Mouse (Mus musculus) kidney, embryonic 14.5 days (tissue): ENCODE results near the gene Bmpr1a. TPM values are rescaled to one million over a fixed set of nuclear protein-coding genes. Genes with fewer than 3 reads are reported as not detected.
"Not testable (repeated sequence)": the region's sequence is repeated elsewhere in the genome, so short reads cannot be mapped to it uniquely, and the experiment has no call there.

Experiments
- ATAC-seq: fragments of 200-750 bp; cut with Nextera tagmentation; 2 replicates; pipeline ENCODE4 v1.8.0; 2017; ENCODE audit warnings: moderate number of reproducible peaks, mild to moderate bottlenecking, moderate TSS enrichment, moderate library complexity; ENCODE audit not compliant: low FRiP score, low TSS enrichment
- H3K27ac ChIP-seq: fragments of 300-500 bp; sonication (generic); 2 replicates; pipeline ENCODE4 v1.5.1; 2014; ENCODE audit warnings: low read depth, mild to moderate bottlenecking, low read length, moderate library complexity, mixed read lengths
- H3K27me3 ChIP-seq: fragments of 300-500 bp; sonication (generic); 2 replicates; pipeline ENCODE4 v1.6.1; 2014; ENCODE audit warnings: mild to moderate bottlenecking, low read length; ENCODE audit not compliant: control insufficient read depth, insufficient read depth
- H3K36me3 ChIP-seq: fragments of 300-500 bp; sonication (generic); 2 replicates; pipeline ENCODE4 v1.6.1; 2014; ENCODE audit warnings: low read length, mixed read lengths; ENCODE audit not compliant: control insufficient read depth, insufficient read depth
- H3K4me1 ChIP-seq: fragments of 300-500 bp; sonication (generic); 2 replicates; pipeline ENCODE4 v1.6.1; 2014; ENCODE audit warnings: low read length, mixed read lengths; ENCODE audit not compliant: control insufficient read depth, insufficient read depth
- H3K4me2 ChIP-seq: fragments of 300-500 bp; sonication (generic); replicated peaks from 2 replicates; pipeline ENCODE4 v1.6.1; 2014; ENCODE audit warnings: low read depth, mild to moderate bottlenecking, low read length
- H3K4me3 ChIP-seq: fragments of 300-500 bp; sonication (generic); 2 replicates; pipeline ENCODE4 v1.5.1; 2014; ENCODE audit warnings: mild to moderate bottlenecking, low read length
- H3K9ac ChIP-seq: fragments of 300-500 bp; sonication (generic); 2 replicates; pipeline ENCODE4 v1.6.1; 2014; ENCODE audit warnings: low read depth, mild to moderate bottlenecking, low read length, moderate library complexity
- H3K9me3 ChIP-seq: fragments of 300-500 bp; sonication (generic); 2 replicates; pipeline ENCODE4 v1.6.1; 2016; ENCODE audit warnings: low read length; ENCODE audit not compliant: control insufficient read depth
- WGBS: fragments of 180-500 bp; shearing (Covaris S2); extraction: QIAGEN DNeasy Blood & Tissue Kit; methylation state at CpG from one replicate; pipeline ENCODE4 v1.1.7; 2014; 5-methylcytosine and 5-hydroxymethylcytosine counted together
- polyA plus RNA-seq: library from polyadenylated mRNA; unstranded; fragments of >200 nt; fragmentation: Nextera tagmentation; extraction: Ambion mirVana; gene quantifications from 2 replicates; pipeline ENCODE4 v1.2.1, GENCODE M21; 2014

Gene Bmpr1a
- polyA plus RNA-seq, 1 experiment from 2014 or later = 65.8 TPM

DNA sequence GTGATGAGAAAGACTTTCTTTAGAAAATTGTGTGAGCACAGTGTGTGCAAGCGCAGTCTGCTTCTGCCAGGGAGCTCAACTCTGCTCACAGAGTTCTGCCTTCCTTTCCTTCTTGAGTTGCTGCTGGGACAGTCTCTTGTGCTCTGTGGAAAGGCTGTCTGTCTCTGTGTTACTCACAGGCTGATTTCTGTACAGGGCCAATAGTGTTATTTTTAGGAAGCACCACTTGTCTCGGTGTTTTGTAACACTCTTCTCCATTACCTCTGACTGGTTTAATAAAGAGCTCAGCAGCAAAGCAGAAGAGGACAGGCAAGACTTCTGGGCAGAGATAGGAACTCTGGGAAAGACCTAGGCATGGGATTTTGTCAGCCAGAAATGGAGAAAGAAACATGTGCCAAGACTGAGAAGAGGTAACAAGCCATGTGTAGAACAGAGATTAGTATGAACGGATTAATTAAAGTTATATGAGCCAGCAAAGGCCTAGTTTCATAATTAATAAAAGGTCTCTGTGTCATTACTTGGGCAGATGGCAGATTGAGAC is 62.5 kb downstream of the Bmpr1a start:
- ATAC-seq = no peak
- WGBS = 91% methylated on average over 3 of the region's 3 CpGs
- no peak overlapping the region for H3K4me3 ChIP-seq
- H3K4me1 ChIP-seq = no peaks in the 10 kb centered on the region
- H3K27me3 ChIP-seq = no peaks in the 10 kb centered on the region
- no peak overlapping the region for H3K4me2 ChIP-seq
- peaks cover 44% of the 10 kb centered on the region for H3K36me3 ChIP-seq
- H3K9me3 ChIP-seq = no peaks in the 10 kb centered on the region
- H3K9ac ChIP-seq = no peak overlapping the region
- H3K27ac ChIP-seq = no peak overlapping the region

DNA sequence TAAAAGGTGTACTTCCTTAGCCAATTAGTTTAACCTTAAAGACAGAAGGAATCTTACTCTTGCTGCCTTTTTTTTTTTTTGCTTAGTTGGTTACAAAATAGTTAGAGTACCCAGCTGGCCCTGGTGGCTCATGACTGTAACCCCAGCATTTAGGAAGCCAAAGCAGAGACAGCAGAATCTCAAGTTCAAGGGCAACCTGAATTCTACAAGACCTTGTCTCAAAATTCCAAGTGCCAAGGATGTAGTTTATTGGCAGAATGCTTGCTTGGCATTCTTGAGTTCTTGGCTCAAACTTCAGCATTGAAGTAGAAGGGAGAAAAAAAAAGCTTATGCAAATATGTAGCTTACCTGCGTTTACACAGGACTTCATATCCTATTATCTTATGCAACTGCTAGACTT is 74.1 kb downstream of the Bmpr1a start:
- WGBS = 92% methylated on average over 1 of the region's 1 CpGs
- H3K9ac ChIP-seq = no peak overlapping the region
- H3K27ac ChIP-seq = no peak overlapping the region
- H3K4me1 ChIP-seq = no peaks in the 10 kb centered on the region
- peaks cover 59% of the 10 kb centered on the region for H3K36me3 ChIP-seq
- H3K27me3 ChIP-seq = no peaks in the 10 kb centered on the region
- no peak for ATAC-seq
- no peaks in the 10 kb centered on the region for H3K9me3 ChIP-seq
- no peak overlapping the region for H3K4me3 ChIP-seq
- H3K4me2 ChIP-seq = no peak overlapping the region

DNA sequence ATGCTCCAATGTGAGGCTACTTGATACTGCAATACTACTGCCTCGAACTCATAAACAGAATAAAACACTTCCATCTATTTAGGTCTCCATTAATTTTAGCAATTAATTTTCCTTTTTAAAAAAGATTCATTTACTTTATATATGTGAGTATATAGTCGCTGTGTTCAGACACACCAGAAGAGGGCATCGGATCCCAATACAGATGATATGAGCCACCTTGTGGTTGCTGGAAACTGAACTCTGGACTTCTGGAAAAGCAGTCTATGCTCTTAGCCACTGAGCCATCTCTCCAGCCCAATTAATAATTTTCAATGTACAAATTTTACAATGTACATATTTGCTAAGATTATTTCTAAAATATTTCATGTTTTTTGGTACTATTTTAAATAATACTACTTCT is 74.9 kb downstream of the Bmpr1a start:
- ATAC-seq = no peak
- Histone ChIP-seq H3K9me3 (no peaks in the 10 kb centered on the region), H3K27ac (no peak overlapping the region), H3K4me2 (no peak overlapping the region), H3K4me1 (no peaks in the 10 kb centered on the region), H3K4me3 (no peak overlapping the region), H3K9ac (no peak overlapping the region), H3K27me3 (no peaks in the 10 kb centered on the region), H3K36me3 (peaks cover 66% of the 10 kb centered on the region)
- WGBS = 92% methylated on average over 3 of the region's 3 CpGs

DNA sequence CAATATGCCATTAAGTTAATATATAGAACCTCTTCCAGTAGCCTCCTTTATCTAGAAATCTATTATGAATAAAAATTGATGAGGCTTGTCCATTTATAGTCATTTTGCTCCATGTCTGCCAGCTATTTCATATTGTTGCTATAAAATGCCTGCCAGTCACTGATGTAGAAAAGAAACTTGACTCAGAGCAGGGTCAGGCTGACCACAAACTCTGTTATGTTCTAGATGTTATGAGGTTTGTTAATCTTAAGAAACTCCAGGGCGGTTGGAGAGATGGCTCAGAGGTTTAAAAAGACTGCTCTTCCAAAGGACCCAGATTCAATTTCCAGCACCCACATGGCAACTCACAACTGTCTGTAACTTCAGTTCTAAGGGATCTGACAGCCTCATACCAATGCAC is 82.1 kb downstream of the Bmpr1a start:
- Histone ChIP-seq H3K4me2 (no peak overlapping the region), H3K9me3 (no peaks in the 10 kb centered on the region), H3K4me1 (no peaks in the 10 kb centered on the region), H3K27me3 (no peaks in the 10 kb centered on the region), H3K27ac (no peak overlapping the region), H3K36me3 (peaks cover 73% of the 10 kb centered on the region), H3K4me3 (no peak overlapping the region), H3K9ac (no peak overlapping the region)
- 88% methylated on average over 1 of the region's 1 CpGs for WGBS
- ATAC-seq = no peak

DNA sequence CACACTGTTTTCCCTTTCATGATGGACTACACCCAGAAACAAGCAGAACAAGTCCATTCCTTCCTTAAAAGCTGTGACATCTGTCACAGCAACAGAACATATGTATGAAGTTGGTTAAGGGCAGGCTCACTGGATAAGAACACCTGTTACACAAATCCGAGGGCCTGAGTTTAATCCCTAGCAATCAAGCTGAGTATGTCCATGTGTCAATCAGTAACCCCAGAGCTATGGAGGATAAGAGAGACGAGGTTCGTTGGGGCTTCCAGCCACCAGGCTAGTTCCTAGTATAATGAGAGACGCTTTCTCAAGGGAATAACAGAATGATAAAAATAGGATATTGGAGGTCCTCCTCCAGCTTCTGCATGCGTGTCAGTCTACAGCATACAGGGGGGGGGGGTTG is 85.6 kb downstream of the Bmpr1a start:
- H3K9me3 ChIP-seq = no peaks in the 10 kb centered on the region
- no peak overlapping the region for H3K4me3 ChIP-seq
- no peak overlapping the region for H3K4me2 ChIP-seq
- no peak overlapping the region for H3K9ac ChIP-seq
- H3K36me3 ChIP-seq = peaks cover 70% of the 10 kb centered on the region
- H3K27me3 ChIP-seq = no peaks in the 10 kb centered on the region
- no peak overlapping the region for H3K27ac ChIP-seq
- no peaks in the 10 kb centered on the region for H3K4me1 ChIP-seq
- no peak for ATAC-seq
- 91% methylated on average over 5 of the region's 5 CpGs for WGBS

DNA sequence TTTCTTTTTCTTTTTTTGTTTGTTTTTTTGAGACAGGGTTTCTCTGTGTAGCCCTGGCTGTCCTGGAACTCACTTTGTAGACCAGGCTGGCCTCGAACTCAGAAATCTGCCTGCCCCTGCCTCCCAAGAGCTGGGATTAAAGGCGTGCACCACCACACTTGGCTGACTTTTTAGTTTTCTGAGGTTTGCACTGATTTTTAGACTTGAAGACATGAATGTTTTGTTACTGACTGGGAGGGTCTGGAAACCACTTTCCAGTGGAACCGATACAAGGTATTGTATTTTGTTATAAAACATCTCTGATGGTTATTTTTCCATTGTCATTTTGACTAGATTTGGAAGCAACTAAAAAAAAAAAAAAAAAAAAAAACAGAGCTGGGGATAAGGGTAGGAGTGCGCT is 86.2 kb downstream of the Bmpr1a start:
- H3K27me3 ChIP-seq, H3K9ac ChIP-seq, ATAC-seq, H3K4me1 ChIP-seq, H3K4me3 ChIP-seq, H3K4me2 ChIP-seq, H3K27ac ChIP-seq, H3K9me3 ChIP-seq: not testable (repeated sequence)
- H3K36me3 ChIP-seq = peaks cover 71% of the 10 kb centered on the region
- 94% methylated on average over 4 of the region's 4 CpGs for WGBS

DNA sequence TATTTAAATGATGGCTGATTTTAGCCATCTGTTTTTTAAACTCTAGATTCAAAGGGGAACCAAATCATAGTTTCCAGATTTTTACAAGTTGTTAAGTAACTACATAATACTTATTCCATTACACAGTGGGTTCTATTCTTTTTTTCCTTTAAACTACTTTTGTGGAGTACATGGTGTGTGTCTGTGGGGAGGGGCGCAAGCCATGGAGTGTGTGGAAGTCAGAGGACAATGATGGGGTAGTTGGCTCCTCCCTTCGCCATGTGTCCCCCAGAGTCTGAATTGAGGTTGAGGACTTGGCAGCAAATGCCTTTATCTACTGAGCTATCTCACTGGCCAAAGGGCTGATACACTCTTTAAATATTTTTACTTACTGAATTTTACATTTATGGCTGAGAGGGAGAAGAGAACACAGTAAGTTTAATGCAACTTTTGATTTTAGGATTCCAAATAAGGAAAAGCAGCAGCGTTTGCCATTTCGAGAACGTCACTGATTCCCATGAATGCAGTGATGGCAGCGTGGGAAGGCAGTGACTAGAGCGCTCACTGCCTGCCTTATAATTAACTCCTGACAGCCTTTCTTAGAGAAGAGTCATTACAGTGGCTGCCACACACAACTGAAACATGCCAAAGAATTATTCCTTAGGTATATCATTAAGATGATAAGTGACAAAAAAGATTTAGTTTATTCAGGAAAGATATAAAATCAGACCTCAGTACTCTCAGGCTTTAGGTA is 90.8 kb downstream of the Bmpr1a start:
- Histone ChIP-seq H3K4me2 (no peak overlapping the region), H3K9me3 (no peaks in the 10 kb centered on the region), H3K27ac (no peak overlapping the region), H3K27me3 (no peaks in the 10 kb centered on the region), H3K4me1 (no peaks in the 10 kb centered on the region), H3K36me3 (peaks cover 73% of the 10 kb centered on the region), H3K4me3 (no peak overlapping the region), H3K9ac (no peak overlapping the region)
- WGBS = 91% methylated on average over 7 of the region's 7 CpGs
- no peak for ATAC-seq

DNA sequence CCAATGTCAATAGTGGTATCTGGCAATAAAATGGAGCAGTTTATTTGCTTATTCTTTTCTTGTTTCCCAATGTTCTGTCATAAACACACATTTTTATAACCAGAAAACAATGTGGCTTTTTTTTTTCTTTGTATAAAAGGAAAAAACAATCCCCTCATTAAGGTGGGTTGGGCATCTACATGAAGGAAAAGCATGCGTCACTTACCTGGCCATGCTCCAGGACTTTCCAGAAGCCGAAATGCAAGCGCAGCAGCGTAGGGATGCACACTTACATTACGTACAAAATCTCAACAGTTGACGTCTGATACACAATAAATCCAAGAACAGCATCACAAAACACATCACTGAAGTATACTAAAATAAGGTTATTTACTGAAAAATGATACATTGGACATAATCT is 92.4 kb downstream of the Bmpr1a start:
- ATAC-seq = no peak
- WGBS = 97% methylated on average over 6 of the region's 6 CpGs
- no peaks in the 10 kb centered on the region for H3K9me3 ChIP-seq
- H3K4me3 ChIP-seq = no peak overlapping the region
- H3K4me1 ChIP-seq = no peaks in the 10 kb centered on the region
- H3K4me2 ChIP-seq = no peak overlapping the region
- H3K27ac ChIP-seq = no peak overlapping the region
- H3K27me3 ChIP-seq = no peaks in the 10 kb centered on the region
- peaks cover 73% of the 10 kb centered on the region for H3K36me3 ChIP-seq
- no peak overlapping the region for H3K9ac ChIP-seq

DNA sequence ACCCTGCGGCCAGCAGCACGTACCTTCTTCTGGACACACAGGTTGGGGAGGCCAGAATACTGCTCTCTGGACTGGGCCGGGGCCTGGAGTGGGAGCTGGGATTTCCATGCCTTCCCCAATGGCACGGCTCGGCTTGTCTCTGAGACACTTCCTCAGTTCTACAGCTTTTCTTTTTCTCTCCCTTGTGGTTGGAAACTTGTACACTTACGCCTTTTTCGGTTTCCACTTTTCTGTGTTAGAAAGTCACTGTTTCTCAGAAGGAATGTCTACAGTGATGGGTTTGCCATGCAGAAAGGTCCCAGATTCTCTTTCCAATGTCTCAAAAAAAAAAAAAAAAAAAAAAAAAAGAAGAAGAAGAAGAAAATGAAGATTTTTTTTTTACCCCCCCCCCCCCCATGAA is 99.7 kb downstream of the Bmpr1a start:
- H3K36me3 ChIP-seq = peaks cover 51% of the 10 kb centered on the region
- no peaks in the 10 kb centered on the region for H3K9me3 ChIP-seq
- no peak overlapping the region for H3K4me2 ChIP-seq
- H3K27ac ChIP-seq = no peak overlapping the region
- ATAC-seq = no peak
- H3K4me3 ChIP-seq = no peak overlapping the region
- no peaks in the 10 kb centered on the region for H3K4me1 ChIP-seq
- no peaks in the 10 kb centered on the region for H3K27me3 ChIP-seq
- 96% methylated on average over 7 of the region's 7 CpGs for WGBS
- H3K9ac ChIP-seq = no peak overlapping the region
